Mouse (Mus musculus) hindbrain, embryonic 16.5 days (tissue): ENCODE data around the gene A630095N17Rik. TPM values are rescaled to one million over a fixed set of nuclear protein-coding genes. Genes with fewer than 3 reads are reported as not detected.

Source experiments
- ATAC-seq: fragments of 200-750 bp; cut with Nextera tagmentation; 2 replicates; pipeline ENCODE4 v1.8.0; 2017; ENCODE audit warnings: moderate TSS enrichment, moderate library complexity
- H3K27ac ChIP-seq: fragments of 300-500 bp; sonication (generic); 2 replicates; pipeline ENCODE4 v1.5.1; 2014; ENCODE audit warnings: low read depth, mild to moderate bottlenecking, control low read depth, low read length, moderate library complexity
- H3K27me3 ChIP-seq: fragments of 300-500 bp; sonication (generic); replicated peaks from 2 replicates; pipeline ENCODE4 v1.6.1; 2014; ENCODE audit warnings: low read length; ENCODE audit not compliant: control insufficient read depth, insufficient read depth
- H3K36me3 ChIP-seq: fragments of 300-500 bp; sonication (generic); 2 replicates; pipeline ENCODE4 v1.6.1; 2014; ENCODE audit warnings: mild to moderate bottlenecking, low read length, moderate library complexity, mixed read lengths; ENCODE audit not compliant: control insufficient read depth, insufficient read depth
- H3K4me1 ChIP-seq: fragments of 300-500 bp; sonication (generic); 2 replicates; pipeline ENCODE4 v1.6.1; 2014; ENCODE audit warnings: low read depth, low read length; ENCODE audit not compliant: control insufficient read depth, insufficient read depth
- H3K4me2 ChIP-seq: fragments of 300-500 bp; sonication (generic); 2 replicates; pipeline ENCODE4 v1.6.1; 2014; ENCODE audit warnings: mild to moderate bottlenecking, low read length, control low read depth, moderate library complexity
- H3K4me3 ChIP-seq: fragments of 300-500 bp; sonication (generic); 2 replicates; pipeline ENCODE4 v1.5.1; 2014; ENCODE audit warnings: mild to moderate bottlenecking, low read length, control low read depth, moderate library complexity
- H3K9ac ChIP-seq: fragments of 300-500 bp; sonication (generic); 2 replicates; pipeline ENCODE4 v1.6.1; 2014; ENCODE audit warnings: low read depth, mild to moderate bottlenecking, control low read depth, low read length, moderate library complexity
- H3K9me3 ChIP-seq: fragments of 300-500 bp; sonication (generic); 2 replicates; pipeline ENCODE4 v1.6.1; 2014; ENCODE audit warnings: mild to moderate bottlenecking, low read length, moderate library complexity; ENCODE audit not compliant: control insufficient read depth
- WGBS: fragments of 180-500 bp; shearing (Covaris S2); extraction: QIAGEN DNeasy Blood & Tissue Kit; methylation state at CpG from one replicate; pipeline ENCODE4 v1.1.7; 2014; 5-methylcytosine and 5-hydroxymethylcytosine counted together
- polyA plus RNA-seq: library from polyadenylated mRNA; unstranded; fragments of >200 nt; fragmentation: Nextera tagmentation; extraction: Ambion mirVana; gene quantifications from 2 replicates; pipeline ENCODE4 v1.2.1, GENCODE M21; 2015

Gene A630095N17Rik
- polyA plus RNA-seq, 1 experiment from 2014 or later: not detected

DNA sequence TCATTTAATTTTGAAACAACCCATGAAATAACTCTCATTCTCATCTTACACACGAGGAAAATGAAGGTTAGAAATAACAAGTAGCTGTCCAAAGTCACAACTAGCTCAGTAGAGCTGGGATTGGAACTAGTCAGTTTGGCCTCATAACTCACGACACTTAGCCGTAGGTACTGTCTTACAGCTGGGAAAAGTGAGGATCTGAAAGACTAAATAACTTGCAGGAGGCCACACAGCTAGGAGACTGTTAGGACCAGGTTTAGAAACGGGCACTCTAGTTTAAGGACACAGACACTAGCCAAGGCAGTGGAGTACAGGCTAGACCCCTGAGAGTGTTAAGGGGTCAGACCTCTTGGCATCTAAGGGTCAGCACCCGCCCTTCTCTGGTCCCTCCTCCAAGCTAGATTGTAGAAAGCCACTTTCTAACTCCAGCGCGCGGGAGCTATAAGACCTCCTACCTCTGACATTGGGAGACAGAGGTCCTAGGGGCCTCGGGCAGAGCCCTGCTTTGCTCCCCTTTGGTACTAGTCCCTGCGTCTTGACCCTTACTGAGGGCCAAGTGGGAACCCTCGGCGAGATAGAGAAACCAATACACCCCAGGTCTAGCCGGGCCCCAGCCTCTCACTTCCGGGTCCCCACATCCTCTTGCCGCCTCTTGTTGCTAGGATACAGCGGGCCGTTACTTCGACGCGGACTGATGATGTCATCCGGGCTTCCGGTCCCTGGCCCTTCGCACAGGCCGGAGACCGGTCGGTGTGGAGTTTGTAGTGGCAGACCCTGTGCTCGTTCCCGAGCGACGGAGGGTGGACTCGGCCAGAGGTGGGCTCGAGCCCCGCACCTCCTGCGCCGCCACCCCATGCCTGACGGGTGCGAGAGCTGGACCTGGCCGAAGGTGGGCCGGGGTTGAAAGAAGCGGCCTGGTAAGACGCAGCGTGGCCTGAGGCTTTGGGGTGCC is 21.5 kb downstream of the A630095N17Rik start, which contains the start of the genes Glb1l and Stk16:
TSS of gene Glb1l (minus strand) at position 678 of the 952 bp plus-strand sequence.
TSS of gene Stk16 (plus strand) at position 703 of the 952 bp plus-strand sequence.
- 6% methylated on average over 42 of the region's 42 CpGs for WGBS
- Histone ChIP-seq H3K36me3 (peaks cover 21% of the 10 kb centered on the region), H3K4me3 (peak within 1 kb of the TSS; percentile 59), H3K27ac (no peak within 1 kb of the TSS; the same call in 1 of the 2 replicates), H3K27me3 (no peaks in the 10 kb centered on the region), H3K9ac (peak within 1 kb of the TSS; percentile 80), H3K4me2 (peak within 1 kb of the TSS; percentile 93), H3K9me3 (no peaks in the 10 kb centered on the region), H3K4me1 (peaks cover 31% of the 10 kb centered on the region)
- peak; percentile 94 for ATAC-seq

GRCm38 (mm10) chr1:75208967-75209678 is 22.8 kb downstream of the A630095N17Rik start:
- H3K36me3 ChIP-seq: peaks cover 13% of the 10 kb centered on the region
- peaks cover 31% of the 10 kb centered on the region for H3K4me1 ChIP-seq
- ATAC-seq: no peak
- 9% methylated on average over 34 of the region's 34 CpGs for WGBS
- H3K9me3 ChIP-seq: no peaks in the 10 kb centered on the region
- no peaks in the 10 kb centered on the region for H3K27me3 ChIP-seq
- peak overlapping the region; percentile 32 for H3K4me3 ChIP-seq
- H3K27ac ChIP-seq: no peak overlapping the region
- H3K4me2 ChIP-seq: peak overlapping the region; percentile 54
- H3K9ac ChIP-seq: peak overlapping the region; percentile 20

DNA sequence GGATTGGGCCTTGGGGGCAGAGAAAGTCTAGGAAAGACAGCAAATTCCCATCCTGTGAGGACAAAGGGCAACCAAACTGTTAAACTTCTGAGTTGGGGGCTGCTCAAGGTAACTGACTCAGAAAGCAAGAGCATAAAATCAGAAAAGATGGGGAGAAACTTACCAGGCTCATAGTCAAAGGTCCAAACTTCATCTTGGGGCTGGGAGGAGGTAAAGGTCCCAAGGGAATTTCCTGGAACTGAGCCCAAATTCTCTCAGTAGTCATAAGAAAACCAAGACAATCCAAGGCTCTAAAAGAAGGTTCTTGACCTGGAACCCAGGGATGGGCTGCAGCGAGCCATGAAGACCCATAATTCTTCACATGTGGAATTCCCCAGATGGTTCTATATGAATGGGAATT is 30.7 kb downstream of the A630095N17Rik start:
- Histone ChIP-seq H3K4me1 (no peaks in the 10 kb centered on the region), H3K27ac (no peak overlapping the region), H3K27me3 (no peaks in the 10 kb centered on the region), H3K4me3 (no peak overlapping the region), H3K9me3 (no peaks in the 10 kb centered on the region), H3K36me3 (peaks cover 11% of the 10 kb centered on the region), H3K4me2 (no peak overlapping the region), H3K9ac (no peak overlapping the region)
- WGBS: 100% methylated on average over 1 of the region's 1 CpGs
- no peak for ATAC-seq

DNA sequence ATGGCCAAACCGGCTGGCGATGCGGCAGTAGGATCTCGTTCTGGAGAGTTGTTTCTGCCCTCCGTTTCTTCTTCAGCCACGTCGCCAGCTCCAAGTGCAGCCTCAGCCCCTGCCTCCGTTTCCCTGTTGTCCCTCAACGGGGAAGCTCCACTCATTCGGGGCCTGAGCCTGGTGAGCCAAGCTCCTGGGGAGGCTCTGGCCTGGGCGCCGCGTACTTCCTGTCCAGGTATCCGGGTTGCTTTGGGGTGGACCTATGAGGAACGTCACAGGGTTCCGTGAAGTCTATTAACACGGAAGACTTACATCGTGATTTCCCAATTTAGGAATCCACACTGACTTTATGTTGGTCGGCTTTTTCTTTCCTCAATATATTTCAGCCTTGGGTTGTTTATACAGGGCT is 39.5 kb downstream of the A630095N17Rik start:
- peak overlapping the region; percentile 91 for H3K27ac ChIP-seq
- peaks cover 14% of the 10 kb centered on the region for H3K36me3 ChIP-seq
- peak overlapping the region; percentile 85 for H3K4me3 ChIP-seq
- no peaks in the 10 kb centered on the region for H3K9me3 ChIP-seq
- peak overlapping the region; percentile 93 for H3K9ac ChIP-seq
- H3K27me3 ChIP-seq: no peaks in the 10 kb centered on the region
- peaks cover 19% of the 10 kb centered on the region for H3K4me1 ChIP-seq
- under 1% methylated on average over 19 of the region's 19 CpGs for WGBS
- no peak for ATAC-seq
- H3K4me2 ChIP-seq: peak overlapping the region; percentile 98

GRCm38 (mm10) chr1:75191622-75192402 is 40.1 kb downstream of the A630095N17Rik start, which contains the start of the genes Ankzf1 and Atg9a:
Ankzf1 (plus strand) TSS chr1:75192151.
Atg9a (minus strand) TSS chr1:75192196.
- Histone ChIP-seq H3K4me1 (peaks cover 19% of the 10 kb centered on the region), H3K9ac (peak within 1 kb of the TSS; percentile 96), H3K9me3 (no peaks in the 10 kb centered on the region), H3K27ac (peak within 1 kb of the TSS; percentile 98), H3K4me3 (peak within 1 kb of the TSS; percentile 85), H3K27me3 (no peaks in the 10 kb centered on the region), H3K36me3 (peaks cover 18% of the 10 kb centered on the region), H3K4me2 (peak within 1 kb of the TSS; percentile 98)
- peak; percentile 100 for ATAC-seq
- under 1% methylated on average over 39 of the region's 56 CpGs for WGBS

DNA sequence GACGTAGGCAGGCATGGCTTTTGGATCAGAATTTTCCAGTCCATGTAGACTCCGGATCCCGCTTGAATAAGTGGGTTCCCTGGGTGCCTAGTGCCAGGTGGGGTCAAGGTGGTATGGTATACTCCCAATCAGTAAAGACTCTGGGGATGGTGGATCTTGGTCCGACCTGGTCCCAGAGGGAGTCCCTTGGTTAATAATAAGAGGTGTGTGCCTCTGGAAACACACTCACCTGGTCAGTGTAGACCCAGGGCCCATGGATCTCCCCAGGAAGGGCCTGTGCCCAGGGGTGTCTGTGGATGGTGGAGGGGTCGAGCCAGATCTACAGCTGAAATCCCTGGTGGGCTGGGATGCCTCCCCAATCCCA is 40.7 kb downstream of the A630095N17Rik start:
- Histone ChIP-seq H3K36me3 (peaks cover 22% of the 10 kb centered on the region), H3K4me1 (peaks cover 19% of the 10 kb centered on the region), H3K9ac (peak overlapping the region; percentile 96), H3K27me3 (no peaks in the 10 kb centered on the region), H3K4me2 (peak overlapping the region; percentile 80), H3K27ac (peak overlapping the region; percentile 98), H3K9me3 (no peaks in the 10 kb centered on the region), H3K4me3 (peak overlapping the region; percentile 85)
- no peak for ATAC-seq
- WGBS: 39% methylated on average over 5 of the region's 5 CpGs

GRCm38 (mm10) chr1:75190577-75190976 is 41.3 kb downstream of the A630095N17Rik start:
- Histone ChIP-seq H3K36me3 (peaks cover 23% of the 10 kb centered on the region), H3K27me3 (no peaks in the 10 kb centered on the region), H3K9me3 (no peaks in the 10 kb centered on the region), H3K4me1 (peaks cover 19% of the 10 kb centered on the region), H3K4me2 (peak overlapping the region; percentile 80), H3K9ac (no peak overlapping the region; the same call in 1 of the 2 replicates), H3K4me3 (no peak overlapping the region), H3K27ac (no peak overlapping the region)
- 74% methylated on average over 2 of the region's 2 CpGs for WGBS
- no peak for ATAC-seq

- no peak overlapping the region for H3K4me3 ChIP-seq
- no peak overlapping the region for H3K27ac ChIP-seq
- no peaks in the 10 kb centered on the region for H3K9me3 ChIP-seq
- no peak overlapping the region for H3K4me2 ChIP-seq
- H3K36me3 ChIP-seq: peaks cover 33% of the 10 kb centered on the region
- no peak for ATAC-seq
- H3K27me3 ChIP-seq: no peaks in the 10 kb centered on the region
- no peak overlapping the region for H3K9ac ChIP-seq
- peaks cover 15% of the 10 kb centered on the region for H3K4me1 ChIP-seq
- 89% methylated on average over 2 of the region's 2 CpGs for WGBS
Measured at GRCm38 (mm10) chr1:75187914-75188483, 43.9 kb downstream of the A630095N17Rik start.
